16 mouse cellular contexts compared by ENCODE assay signal in genomic region chr2:59594095-59594494, GRCm38 (mm10). TPM values are rescaled to one million over a fixed set of nuclear protein-coding genes. Genes with fewer than 3 reads are reported as not detected.
DNase-seq lines count a peak whose midpoint lies in the region; ATAC-seq lines count a peak whose summit lies in the region.
"Had no signal": no experiment of that assay in that cellular context is flagged by ENCODE, and none has a peak within 500 bp of the region (broad histone marks: within the 10 kb centered on the region; RNA-seq: fewer than 3 reads in every experiment).

No protein-coding gene starts in this region.

- no peak overlapping the region for H3K4me3 ChIP-seq in neural tube, embryonic 12.5 days
- no peak overlapping the region for H3K4me3 ChIP-seq in limb, embryonic 11.5 days (ENCODE audit: low read depth, low read length)
- H3K4me3 ChIP-seq in midbrain, embryonic 10.5 days: no peak overlapping the region
- H3K4me3 ChIP-seq: forebrain, embryonic 15.5 days; layer of hippocampus, adult 2 months; liver, embryonic 13.5 days had no signal

- H3K27ac ChIP-seq in neural tube, embryonic 12.5 days: no peak overlapping the region
- H3K27ac ChIP-seq in limb, embryonic 11.5 days (replicated peaks; ENCODE audit: low read depth, low read length): peak overlapping the region; percentile 37; the same call in 1 of the 2 replicates
- no peak overlapping the region for H3K27ac ChIP-seq in midbrain, embryonic 10.5 days (replicated peaks)
- H3K27ac ChIP-seq: forebrain, embryonic 15.5 days; kidney, postnatal 0 days; layer of hippocampus, adult 2 months; liver, embryonic 13.5 days had no signal

- no peak overlapping the region for H3K9ac ChIP-seq in neural tube, embryonic 12.5 days
- no peak overlapping the region for H3K9ac ChIP-seq in limb, embryonic 11.5 days (ENCODE audit: low read length)
- H3K9ac ChIP-seq: forebrain, embryonic 15.5 days; liver, embryonic 13.5 days had no signal

- H3K36me3 ChIP-seq in neural tube, embryonic 12.5 days: no peaks in the 10 kb centered on the region
- H3K36me3 ChIP-seq in limb, embryonic 11.5 days (ENCODE audit: control insufficient read depth, insufficient read depth, low read length): no peaks in the 10 kb centered on the region
- H3K36me3 ChIP-seq in midbrain, embryonic 10.5 days: no peaks in the 10 kb centered on the region
- H3K36me3 ChIP-seq: forebrain, embryonic 15.5 days; liver, embryonic 13.5 days had no signal

- 0 out of 2 replicates have a peak, but pooled peaks cover 2% of the 10 kb centered on the region for H3K27me3 ChIP-seq in neural tube, embryonic 12.5 days (replicated peaks)
- H3K27me3 ChIP-seq in limb, embryonic 11.5 days (ENCODE audit: control insufficient read depth, insufficient read depth, low read length): no peaks in the 10 kb centered on the region
- H3K27me3 ChIP-seq in midbrain, embryonic 10.5 days (ENCODE audit: low read depth, poor library complexity, severe bottlenecking): no peaks in the 10 kb centered on the region
- H3K27me3 ChIP-seq: forebrain, embryonic 15.5 days; liver, embryonic 13.5 days had no signal

- no peaks in the 10 kb centered on the region for H3K9me3 ChIP-seq in neural tube, embryonic 12.5 days
- no peaks in the 10 kb centered on the region for H3K9me3 ChIP-seq in limb, embryonic 11.5 days (ENCODE audit: control insufficient read depth, low read length)
- H3K9me3 ChIP-seq in midbrain, embryonic 10.5 days (replicated peaks): no peaks in the 10 kb centered on the region
- H3K9me3 ChIP-seq: forebrain, embryonic 15.5 days; liver, embryonic 13.5 days had no signal

- H3K4me1 ChIP-seq in neural tube, embryonic 12.5 days: peaks cover 10% of the 10 kb centered on the region; the same call in 1 of the 2 replicates
- peaks cover 20% of the 10 kb centered on the region for H3K4me1 ChIP-seq in limb, embryonic 11.5 days (ENCODE audit: control insufficient read depth, insufficient read depth, low read length)
- H3K4me1 ChIP-seq in midbrain, embryonic 10.5 days: peaks cover 10% of the 10 kb centered on the region
- H3K4me1 ChIP-seq: liver, embryonic 13.5 days had no signal

- 0 out of 2 replicates have a peak overlapping the region, but pooled peaks have one; percentile 4 for H3K4me2 ChIP-seq in neural tube, embryonic 12.5 days (replicated peaks)
- no peak overlapping the region for H3K4me2 ChIP-seq in limb, embryonic 11.5 days (ENCODE audit: low read depth, severe bottlenecking)
- H3K4me2 ChIP-seq: forebrain, embryonic 15.5 days; liver, embryonic 13.5 days had no signal

- ATAC-seq in neural tube, embryonic 12.5 days (ENCODE audit: low FRiP score, low read depth): no peak
- no peak for ATAC-seq in limb, embryonic 11.5 days (ENCODE audit: insufficient number of reproducible peaks, low FRiP score, low TSS enrichment, low read depth)
- ATAC-seq: forebrain, embryonic 15.5 days; inflammation-experienced regulatory T-cells, adult 6 months had no signal

- DNase-seq in embryo, embryonic 10.5 days (ENCODE audit: low spot score): peak; percentile 29
- DNase-seq in embryo, embryonic 9.5 days (ENCODE audit: extremely low spot score): no peak
- DNase-seq in neural tube, embryonic 10.5 days (ENCODE audit: extremely low spot score, low spot score): no peak
- DNase-seq in limb, embryonic 11.5 days (ENCODE audit: low spot score): no peak
- DNase-seq in frontal cortex, postnatal 36 days (ENCODE audit: low spot score in 2 of 2): no peak
- no peak for DNase-seq in midbrain, embryonic 10.5 days (ENCODE audit: low spot score)
- DNase-seq: cerebellum, postnatal 10 days; embryo, embryonic 11 days; heart, adult 18-20 months; left cerebral cortex, postnatal 4 days; liver, embryonic 13.5 days had no signal

- 43% methylated on average over 6 of the region's 6 CpGs for WGBS in neural tube, embryonic 12.5 days
- 43% methylated on average over 6 of the region's 6 CpGs for WGBS in limb, embryonic 11.5 days
- 91% methylated on average over 6 of the region's 6 CpGs for WGBS in midbrain, embryonic 10.5 days

RNA-seq across cellular contexts. Expression of gene Tanc1, which starts 17.7 kb away (rescaled TPM):
- polyA plus RNA-seq in neural tube, embryonic 12.5 days (2016; fragmentation: Nextera tagmentation; extraction: Ambion mirVana): 15.9 and 16.1 TPM in 2 replicates
- polyA plus RNA-seq in limb, embryonic 11.5 days (2014; fragmentation: Nextera tagmentation; extraction: Ambion mirVana): 51.6 and 62.5 TPM in 2 replicates
- 11.9 and 12.0 TPM in 2 replicates for polyA plus RNA-seq in midbrain, embryonic 10.5 days (2016; fragmentation: Nextera tagmentation; extraction: Ambion mirVana)
